Mouse (Mus musculus): ENCODE measurements around the gene Atg9b. TPM values are rescaled to one million over a fixed set of nuclear protein-coding genes. Genes with fewer than 3 reads are reported as not detected.
A peak's percentile ranks its signal among the peaks of the same experiment; 100 is the strongest.

Gene Atg9b
- polyA plus RNA-seq, 1 experiment from 2014 or later = 0.21 TPM

GRCm38 (mm10) chr5:24385374-24385773, 6.6 kb downstream of the Atg9b start:
- Histone ChIP-seq H3K36me3 (no peaks in the 10 kb centered on the region), H3K27ac (no peak overlapping the region), H3K4me3 (no peak overlapping the region), H3K9me3 (no peaks in the 10 kb centered on the region), H3K27me3 (ENCODE audit: insufficient read depth, poor library complexity, severe bottlenecking) (peaks cover 61% of the 10 kb centered on the region), H3K4me1 (replicated peaks) (peaks cover 61% of the 10 kb centered on the region)
- no peak for DNase-seq (ENCODE audit: low spot score)
- 87% methylated on average over 5 of the region's 5 CpGs for WGBS

GRCm38 (mm10) chr5:24384407-24384806, 7.5 kb downstream of the Atg9b start:
- WGBS = 73% methylated on average over 6 of the region's 6 CpGs
- no peak for DNase-seq (ENCODE audit: low spot score)
- H3K9me3 ChIP-seq = no peaks in the 10 kb centered on the region
- no peaks in the 10 kb centered on the region for H3K36me3 ChIP-seq
- H3K27me3 ChIP-seq (ENCODE audit: insufficient read depth, poor library complexity, severe bottlenecking) = peaks cover 51% of the 10 kb centered on the region
- H3K27ac ChIP-seq = no peak overlapping the region
- H3K4me3 ChIP-seq = no peak overlapping the region
- H3K4me1 ChIP-seq (replicated peaks) = peaks cover 60% of the 10 kb centered on the region

GRCm38 (mm10) chr5:24383026-24383859, 8.7 kb downstream of the Atg9b start:
- under 1% methylated on average over 34 of the region's 34 CpGs for WGBS

GRCm38 (mm10) chr5:24381988-24382387, 10.0 kb downstream of the Atg9b start:
- no peak overlapping the region for H3K4me3 ChIP-seq
- no peaks in the 10 kb centered on the region for H3K9me3 ChIP-seq
- DNase-seq (ENCODE audit: low spot score) = no peak
- H3K4me1 ChIP-seq (replicated peaks) = peaks cover 49% of the 10 kb centered on the region
- WGBS = 64% methylated on average over 2 of the region's 2 CpGs
- H3K36me3 ChIP-seq = no peaks in the 10 kb centered on the region
- no peak overlapping the region for H3K27ac ChIP-seq
- peaks cover 27% of the 10 kb centered on the region for H3K27me3 ChIP-seq (ENCODE audit: insufficient read depth, poor library complexity, severe bottlenecking)

More at GRCm38 (mm10) chr5:24383026-24383859, 8.7 kb downstream of the Atg9b start:
- peak; percentile 94 for DNase-seq (ENCODE audit: low spot score)
- no peaks in the 10 kb centered on the region for H3K9me3 ChIP-seq
- no peaks in the 10 kb centered on the region for H3K36me3 ChIP-seq
- peaks cover 40% of the 10 kb centered on the region for H3K27me3 ChIP-seq (ENCODE audit: insufficient read depth, poor library complexity, severe bottlenecking)
- peaks cover 55% of the 10 kb centered on the region for H3K4me1 ChIP-seq (replicated peaks)
- H3K4me3 ChIP-seq = peak overlapping the region; percentile 56
- peak overlapping the region; percentile 79 for H3K27ac ChIP-seq

- H3K27ac ChIP-seq = no peak overlapping the region
- no peaks in the 10 kb centered on the region for H3K9me3 ChIP-seq
- H3K27me3 ChIP-seq (ENCODE audit: insufficient read depth, poor library complexity, severe bottlenecking) = peaks cover 22% of the 10 kb centered on the region
- no peak for DNase-seq (ENCODE audit: low spot score)
- peaks cover 44% of the 10 kb centered on the region for H3K4me1 ChIP-seq (replicated peaks)
- 68% methylated on average over 6 of the region's 6 CpGs for WGBS
- H3K4me3 ChIP-seq = no peak overlapping the region
- no peaks in the 10 kb centered on the region for H3K36me3 ChIP-seq
Observed at GRCm38 (mm10) chr5:24381486-24381885, 10.5 kb downstream of the Atg9b start.

- WGBS = 85% methylated on average over 4 of the region's 4 CpGs
Observed at GRCm38 (mm10) chr5:24380499-24380898, 11.4 kb downstream of the Atg9b start.

GRCm38 (mm10) chr5:24379501-24379900, 12.4 kb downstream of the Atg9b start:
- 83% methylated on average over 4 of the region's 4 CpGs for WGBS
- Histone ChIP-seq H3K4me1 (replicated peaks) (peaks cover 36% of the 10 kb centered on the region), H3K27ac (no peak overlapping the region), H3K9me3 (no peaks in the 10 kb centered on the region), H3K4me3 (no peak overlapping the region), H3K27me3 (ENCODE audit: insufficient read depth, poor library complexity, severe bottlenecking) (peaks cover 2% of the 10 kb centered on the region), H3K36me3 (no peaks in the 10 kb centered on the region)
- DNase-seq (ENCODE audit: low spot score) = no peak

More at GRCm38 (mm10) chr5:24380499-24380898, 11.4 kb downstream of the Atg9b start:
- Histone ChIP-seq H3K36me3 (no peaks in the 10 kb centered on the region), H3K27ac (no peak overlapping the region), H3K4me1 (replicated peaks) (peaks cover 36% of the 10 kb centered on the region), H3K9me3 (no peaks in the 10 kb centered on the region), H3K4me3 (no peak overlapping the region), H3K27me3 (ENCODE audit: insufficient read depth, poor library complexity, severe bottlenecking) (peaks cover 12% of the 10 kb centered on the region)
- DNase-seq (ENCODE audit: low spot score) = no peak

- Histone ChIP-seq H3K4me1 (replicated peaks) (peaks cover 29% of the 10 kb centered on the region), H3K9me3 (no peaks in the 10 kb centered on the region), H3K36me3 (no peaks in the 10 kb centered on the region), H3K4me3 (no peak overlapping the region), H3K27ac (no peak overlapping the region), H3K27me3 (ENCODE audit: insufficient read depth, poor library complexity, severe bottlenecking) (no peaks in the 10 kb centered on the region)
- DNase-seq (ENCODE audit: low spot score) = no peak
- WGBS = 85% methylated on average over 2 of the region's 2 CpGs
Observed at GRCm38 (mm10) chr5:24378700-24379099, 13.2 kb downstream of the Atg9b start.

- 85% methylated on average over 7 of the region's 7 CpGs for WGBS
- no peak for DNase-seq (ENCODE audit: low spot score)
- Histone ChIP-seq H3K27me3 (ENCODE audit: insufficient read depth, poor library complexity, severe bottlenecking) (no peaks in the 10 kb centered on the region), H3K9me3 (no peaks in the 10 kb centered on the region), H3K36me3 (no peaks in the 10 kb centered on the region), H3K4me3 (no peak overlapping the region), H3K27ac (no peak overlapping the region), H3K4me1 (replicated peaks) (peaks cover 16% of the 10 kb centered on the region)
Observed at GRCm38 (mm10) chr5:24374666-24375328, 17.1 kb downstream of the Atg9b start.

GRCm38 (mm10) chr5:24374216-24374615, 17.7 kb downstream of the Atg9b start:
- Histone ChIP-seq H3K27me3 (ENCODE audit: insufficient read depth, poor library complexity, severe bottlenecking) (no peaks in the 10 kb centered on the region), H3K27ac (no peak overlapping the region), H3K4me3 (no peak overlapping the region), H3K36me3 (no peaks in the 10 kb centered on the region), H3K9me3 (no peaks in the 10 kb centered on the region), H3K4me1 (replicated peaks) (peaks cover 18% of the 10 kb centered on the region)
- 86% methylated on average over 6 of the region's 6 CpGs for WGBS
- DNase-seq (ENCODE audit: low spot score) = no peak

- peaks cover 22% of the 10 kb centered on the region for H3K4me1 ChIP-seq (replicated peaks)
- H3K4me3 ChIP-seq = no peak overlapping the region
- H3K27me3 ChIP-seq (ENCODE audit: insufficient read depth, poor library complexity, severe bottlenecking) = no peaks in the 10 kb centered on the region
- no peaks in the 10 kb centered on the region for H3K36me3 ChIP-seq
- WGBS = 76% methylated on average over 5 of the region's 5 CpGs
- DNase-seq (ENCODE audit: low spot score) = no peak
- H3K9me3 ChIP-seq = no peaks in the 10 kb centered on the region
- no peak overlapping the region for H3K27ac ChIP-seq
Observed at GRCm38 (mm10) chr5:24373807-24374206, 18.1 kb downstream of the Atg9b start.

GRCm38 (mm10) chr5:24369767-24370166, 22.2 kb downstream of the Atg9b start:
- no peak overlapping the region; the same call in 1 of the 2 replicates for H3K27ac ChIP-seq
- WGBS = 83% methylated on average over 9 of the region's 9 CpGs
- H3K4me3 ChIP-seq = no peak overlapping the region
- H3K9me3 ChIP-seq = no peaks in the 10 kb centered on the region
- no peaks in the 10 kb centered on the region for H3K27me3 ChIP-seq (ENCODE audit: insufficient read depth, poor library complexity, severe bottlenecking)
- peaks cover 27% of the 10 kb centered on the region for H3K4me1 ChIP-seq (replicated peaks)
- no peaks in the 10 kb centered on the region for H3K36me3 ChIP-seq
- DNase-seq (ENCODE audit: low spot score) = no peak

- no peak overlapping the region for H3K4me3 ChIP-seq
- H3K4me1 ChIP-seq (replicated peaks) = peaks cover 39% of the 10 kb centered on the region
- no peak overlapping the region for H3K27ac ChIP-seq
- WGBS = 87% methylated on average over 9 of the region's 9 CpGs
- H3K27me3 ChIP-seq (ENCODE audit: insufficient read depth, poor library complexity, severe bottlenecking) = no peaks in the 10 kb centered on the region
- DNase-seq (ENCODE audit: low spot score) = no peak
- H3K36me3 ChIP-seq = no peaks in the 10 kb centered on the region
- no peaks in the 10 kb centered on the region for H3K9me3 ChIP-seq
Observed at GRCm38 (mm10) chr5:24366426-24366825, 25.5 kb downstream of the Atg9b start.
